Mouse (Mus musculus): Measurements from ENCODE around the gene Pxt1. TPM values are rescaled to one million over a fixed set of nuclear protein-coding genes. Genes with fewer than 3 reads are reported as not detected.

The Pxt1 gene
- polyA plus RNA-seq, 1 experiment = not detected

DNA sequence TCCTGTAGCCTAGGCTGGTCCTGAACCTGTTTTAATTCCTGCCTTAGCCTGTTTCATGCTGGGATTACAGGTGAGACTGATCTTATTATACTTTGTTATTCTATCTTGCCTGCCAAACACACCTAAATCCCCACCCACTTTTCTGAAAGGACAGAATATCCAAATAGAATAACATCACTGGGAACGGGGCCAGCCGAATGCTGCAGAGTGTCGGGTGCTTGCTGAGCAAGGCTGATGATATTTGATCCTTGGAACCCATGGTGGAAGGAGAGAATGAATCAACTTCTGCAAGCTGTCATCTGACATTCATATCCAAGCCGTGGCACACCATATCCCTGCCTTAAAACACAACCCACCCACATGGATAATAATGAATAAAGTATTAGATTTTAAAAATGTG, 5.0 kb upstream of the Pxt1 start:
- Histone ChIP-seq H3K4me3 (ENCODE audit: insufficient read depth, low read length) (no peak overlapping the region), H3K27ac (ENCODE audit: insufficient read depth, low read length) (no peak overlapping the region), H3K4me1 (ENCODE audit: control insufficient read depth, insufficient read depth, low read length) (peaks cover 4% of the 10 kb centered on the region)
- no peak for TF ChIP-seq CTCF (IDR thresholded peaks at IDR 0.05; ENCODE audit: borderline replicate concordance, insufficient read depth, low read length)
- TF ChIP-seq POLR2A (IDR thresholded peaks at IDR 0.05; ENCODE audit: low read depth, low read length) = no peak

DNA sequence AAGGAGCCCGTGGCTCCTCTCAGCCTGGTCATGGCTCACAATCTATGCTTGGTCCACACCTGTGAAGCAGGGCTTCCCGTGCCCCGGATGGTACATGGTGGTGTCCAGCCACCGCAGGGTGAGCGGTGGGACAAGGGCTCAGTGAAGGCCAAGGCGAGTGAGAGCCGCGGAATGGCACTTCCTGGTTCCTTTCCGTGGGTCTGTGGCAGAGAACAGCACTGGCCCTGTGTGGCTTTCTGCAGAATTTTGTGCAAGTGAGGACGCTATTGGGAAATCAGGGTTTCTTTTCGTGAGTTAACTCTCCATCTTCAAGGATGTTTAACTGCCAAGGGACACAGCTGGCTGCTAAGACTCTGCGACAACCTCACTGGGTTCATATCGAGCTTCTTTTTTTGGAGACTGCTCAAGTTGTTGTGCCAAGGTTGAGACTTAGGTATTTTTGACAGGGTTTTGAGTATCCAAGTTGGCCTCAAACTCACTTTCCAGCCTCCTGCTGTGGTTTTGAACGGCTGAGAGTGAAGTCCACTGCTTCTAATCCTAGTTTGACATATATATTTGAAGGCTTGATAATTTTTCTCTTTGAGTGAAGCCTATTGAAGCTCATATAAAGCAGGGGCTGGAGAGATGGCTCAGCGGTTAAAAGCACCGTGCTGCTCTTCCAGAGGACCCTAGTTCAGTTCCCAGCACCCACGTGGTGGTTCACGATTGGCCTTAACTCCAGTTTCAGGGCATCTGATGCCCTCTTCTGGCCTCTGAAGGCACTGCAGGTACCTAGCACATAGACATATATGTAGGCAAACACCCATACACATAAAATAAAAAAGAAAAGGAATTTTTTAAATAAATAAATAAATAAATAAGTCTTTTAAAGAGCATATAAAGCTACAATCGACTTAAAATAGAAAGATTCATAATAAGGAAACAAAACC, 3.6 kb upstream of the Pxt1 start:
- TF ChIP-seq CTCF (IDR thresholded peaks at IDR 0.05; ENCODE audit: borderline replicate concordance, insufficient read depth, low read length) (no peak), POLR2A (IDR thresholded peaks at IDR 0.05; ENCODE audit: low read depth, low read length) (no peak)
- Histone ChIP-seq H3K4me1 (ENCODE audit: control insufficient read depth, insufficient read depth, low read length) (peaks cover 3% of the 10 kb centered on the region), H3K27ac (ENCODE audit: insufficient read depth, low read length) (no peak overlapping the region), H3K4me3 (ENCODE audit: insufficient read depth, low read length) (no peak overlapping the region)

DNA sequence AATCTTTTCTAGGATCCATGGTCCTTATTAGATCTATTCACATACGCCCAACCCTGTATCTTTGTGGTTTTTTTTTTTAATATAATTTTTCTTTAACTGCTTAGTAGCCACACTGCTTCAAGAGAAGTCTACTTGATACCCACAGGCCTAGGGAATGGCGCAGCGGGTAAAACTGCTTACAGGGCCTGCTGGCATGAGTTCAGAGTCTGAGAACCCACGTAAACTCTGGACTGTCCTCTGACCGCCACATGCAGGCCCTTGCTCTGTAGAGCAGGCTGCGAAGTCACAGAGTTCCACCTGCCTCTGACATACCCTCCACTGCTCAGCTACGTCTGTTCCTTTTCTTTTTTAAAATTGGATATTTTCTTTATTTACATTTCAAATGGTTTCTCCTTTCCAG, 841 bp upstream of the Pxt1 start:
- no peak for TF ChIP-seq POLR2A (IDR thresholded peaks at IDR 0.05; ENCODE audit: low read depth, low read length)
- Histone ChIP-seq H3K27ac (ENCODE audit: insufficient read depth, low read length) (no peak overlapping the region), H3K4me1 (ENCODE audit: control insufficient read depth, insufficient read depth, low read length) (peaks cover 3% of the 10 kb centered on the region), H3K4me3 (ENCODE audit: insufficient read depth, low read length) (no peak overlapping the region)

DNA sequence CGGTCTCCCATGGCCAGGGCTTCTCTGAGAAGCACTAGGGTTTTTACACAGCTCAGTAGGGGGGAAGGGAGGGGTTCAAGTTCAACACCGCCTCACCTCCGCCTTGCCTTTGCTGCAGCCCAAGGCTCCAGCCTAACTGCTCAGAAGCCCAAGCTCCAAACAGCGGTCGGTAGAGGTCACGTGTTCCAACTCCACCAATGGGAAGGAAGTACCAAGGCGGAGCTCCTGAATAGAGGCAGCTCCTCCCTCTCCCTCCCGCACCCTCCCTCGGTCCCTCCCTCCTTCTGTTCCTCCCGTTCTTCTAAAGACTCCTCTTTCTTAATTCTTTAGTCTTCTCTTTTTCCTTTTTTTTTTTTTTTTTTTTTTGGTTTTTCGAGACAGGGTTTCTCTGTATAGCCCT, 1.5 kb downstream of the Pxt1 start:
- Histone ChIP-seq H3K27ac (ENCODE audit: insufficient read depth, low read length) (no peak overlapping the region), H3K4me3 (ENCODE audit: insufficient read depth, low read length) (no peak overlapping the region), H3K4me1 (ENCODE audit: control insufficient read depth, insufficient read depth, low read length) (no peaks in the 10 kb centered on the region)
- no peak for TF ChIP-seq CTCF (IDR thresholded peaks at IDR 0.05; ENCODE audit: borderline replicate concordance, insufficient read depth, low read length)
- TF ChIP-seq POLR2A (IDR thresholded peaks at IDR 0.05; ENCODE audit: low read depth, low read length) = no peak

DNA sequence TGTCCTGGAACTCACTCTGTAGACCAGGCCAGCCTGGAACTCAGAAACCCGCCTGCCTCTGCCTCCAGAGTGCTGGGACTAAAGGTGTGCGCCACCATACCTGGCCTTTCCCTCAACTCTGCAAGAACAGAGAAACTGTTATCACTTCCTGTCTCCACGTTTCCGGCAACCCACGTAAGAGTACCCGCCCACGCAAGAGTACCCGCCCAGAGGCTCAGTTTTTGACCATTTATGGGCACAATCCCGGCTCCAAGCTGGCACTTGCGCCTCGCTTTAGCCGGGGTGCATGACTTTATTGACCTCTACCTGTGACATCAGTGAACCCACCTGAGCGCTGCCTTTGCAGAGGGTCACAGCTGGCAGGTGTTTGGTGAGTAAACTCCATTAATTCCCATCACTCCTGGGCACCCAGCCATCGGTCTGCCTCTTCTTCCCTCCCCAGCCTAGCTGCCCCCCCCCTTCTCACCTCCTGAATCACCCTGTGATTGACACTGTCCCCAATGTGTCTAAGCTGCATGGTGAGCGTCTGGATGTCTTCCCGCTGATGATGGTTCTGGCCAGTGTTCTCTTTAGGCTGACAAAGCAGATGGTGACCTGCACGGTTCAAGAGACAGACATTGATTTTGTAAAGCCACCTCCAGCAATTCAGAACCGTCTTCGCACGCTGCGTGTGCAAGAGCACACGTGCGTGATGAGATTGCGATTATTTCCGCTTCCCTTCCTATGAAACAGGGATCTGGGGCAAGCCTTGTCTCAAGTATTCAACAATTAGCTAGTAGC, 2.7 kb downstream of the Pxt1 start:
- Histone ChIP-seq H3K4me3 (ENCODE audit: insufficient read depth, low read length) (no peak overlapping the region), H3K27ac (ENCODE audit: insufficient read depth, low read length) (no peak overlapping the region), H3K4me1 (ENCODE audit: control insufficient read depth, insufficient read depth, low read length) (no peaks in the 10 kb centered on the region)
- TF ChIP-seq CTCF (IDR thresholded peaks at IDR 0.05; ENCODE audit: borderline replicate concordance, insufficient read depth, low read length) = no peak
- no peak for TF ChIP-seq POLR2A (IDR thresholded peaks at IDR 0.05; ENCODE audit: low read depth, low read length)

DNA sequence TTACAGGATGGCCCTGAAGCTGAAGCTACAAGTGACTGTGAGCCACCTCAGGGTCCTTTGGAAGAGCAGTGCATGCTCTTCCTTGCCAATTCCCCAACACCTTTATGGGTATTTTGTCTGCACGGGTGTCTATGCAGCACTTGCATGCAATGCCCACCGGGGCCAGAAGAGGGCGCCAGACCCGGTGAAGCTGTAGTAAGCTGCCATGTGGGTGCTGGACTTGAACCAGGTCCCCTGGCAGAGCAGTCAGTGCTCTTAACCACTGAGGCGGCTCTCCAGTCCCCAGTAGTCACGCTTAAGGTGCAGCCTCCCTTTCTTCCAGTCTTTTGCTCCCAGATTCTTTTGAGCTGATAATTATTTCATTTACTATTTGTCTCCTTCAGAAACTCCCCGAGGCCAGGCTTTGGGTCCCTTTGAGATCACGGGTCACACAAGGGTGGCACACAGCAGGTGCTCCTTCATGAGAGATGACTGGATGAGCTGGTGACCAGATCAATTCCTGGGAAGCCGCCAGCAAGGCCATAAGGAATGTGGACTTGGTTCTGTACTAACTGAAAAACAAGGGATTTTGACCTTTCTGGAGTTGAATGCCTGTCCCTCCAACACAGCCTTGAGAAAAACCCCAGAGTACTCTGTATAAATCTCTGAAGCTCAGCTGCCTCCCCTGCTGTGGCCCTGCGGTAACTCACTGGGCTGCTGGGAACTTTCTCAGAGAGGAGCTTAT, 6.9 kb downstream of the Pxt1 start:
- no peaks in the 10 kb centered on the region for H3K4me1 ChIP-seq (ENCODE audit: control insufficient read depth, insufficient read depth, low read length)

DNA sequence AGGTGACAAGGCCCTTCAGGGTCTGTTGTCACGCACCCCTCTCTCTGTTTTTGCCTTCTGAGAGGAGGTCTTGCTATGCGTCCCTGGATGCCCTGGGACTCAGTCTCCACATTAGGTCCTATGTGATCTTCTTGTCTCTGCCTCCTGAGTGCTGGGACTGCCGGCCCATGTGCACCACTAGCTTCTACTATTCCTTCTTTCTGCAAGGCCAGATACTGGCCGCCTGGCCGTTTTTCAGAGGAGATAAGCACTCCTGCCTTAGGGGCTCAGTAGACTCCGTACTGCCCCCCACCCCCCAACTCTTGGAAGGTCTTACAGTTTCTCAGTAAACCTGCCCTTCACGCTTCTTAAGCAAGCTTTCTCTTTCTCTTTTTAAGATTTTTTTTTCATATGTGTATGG, 7.5 kb downstream of the Pxt1 start:
- TF ChIP-seq POLR2A (IDR thresholded peaks at IDR 0.05; ENCODE audit: low read depth, low read length) (no peak), CTCF (IDR thresholded peaks at IDR 0.05; ENCODE audit: borderline replicate concordance, insufficient read depth, low read length) (no peak)

More for the DNA sequence above, 6.9 kb downstream of the Pxt1 start:
- H3K27ac ChIP-seq (ENCODE audit: insufficient read depth, low read length) = no peak overlapping the region
- no peak overlapping the region for H3K4me3 ChIP-seq (ENCODE audit: insufficient read depth, low read length)
- TF ChIP-seq POLR2A (IDR thresholded peaks at IDR 0.05; ENCODE audit: low read depth, low read length) (no peak), CTCF (IDR thresholded peaks at IDR 0.05; ENCODE audit: borderline replicate concordance, insufficient read depth, low read length) (no peak)

DNA sequence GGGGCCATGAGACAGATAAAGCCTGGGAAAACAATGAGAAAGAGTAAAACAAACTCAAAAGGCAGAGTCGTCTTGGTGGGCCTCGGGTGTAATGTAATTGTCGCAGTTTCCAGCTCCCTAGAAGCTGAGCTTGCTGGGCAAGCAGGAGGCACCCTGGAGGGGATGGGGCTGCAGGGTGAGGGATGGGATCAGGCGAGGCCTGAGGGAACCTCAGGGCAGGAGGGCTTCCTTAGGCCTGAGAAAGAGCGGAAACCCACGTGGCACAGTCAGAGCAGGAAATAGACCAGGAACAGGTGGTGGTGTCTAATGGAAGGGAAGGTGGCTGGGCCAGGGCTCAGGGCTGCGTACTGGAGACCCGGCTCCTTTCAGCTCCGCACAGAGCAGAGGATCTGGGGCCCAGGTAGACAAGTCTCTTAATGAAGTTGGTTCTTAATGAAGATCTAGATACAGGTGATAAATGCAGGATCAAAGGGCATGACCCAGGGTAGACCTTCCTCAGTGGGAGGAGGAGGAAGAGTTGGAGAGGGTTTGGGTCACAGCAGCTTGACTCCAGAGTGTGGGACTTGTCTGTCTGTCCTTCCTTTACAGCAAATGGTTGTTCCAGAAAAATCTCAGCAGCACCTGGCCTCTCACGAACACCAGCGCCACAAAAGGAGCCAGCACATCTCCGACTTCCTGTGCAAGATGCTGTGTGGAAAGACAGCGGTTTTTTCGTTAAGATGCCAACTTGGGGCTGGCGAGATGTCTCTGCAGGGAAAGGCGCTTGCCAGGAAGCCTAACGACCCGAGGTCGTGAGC, 9.3 kb downstream of the Pxt1 start:
- TF ChIP-seq POLR2A (IDR thresholded peaks at IDR 0.05; ENCODE audit: low read depth, low read length) (no peak), CTCF (IDR thresholded peaks at IDR 0.05; ENCODE audit: borderline replicate concordance, insufficient read depth, low read length) (no peak)
- no peak overlapping the region for H3K27ac ChIP-seq (ENCODE audit: insufficient read depth, low read length)
- no peak overlapping the region for H3K4me3 ChIP-seq (ENCODE audit: insufficient read depth, low read length)
- peaks cover 5% of the 10 kb centered on the region; the same call in 1 of the 2 replicates for H3K4me1 ChIP-seq (ENCODE audit: control insufficient read depth, insufficient read depth, low read length)

More for the DNA sequence above, 7.5 kb downstream of the Pxt1 start:
- Histone ChIP-seq H3K4me3 (ENCODE audit: insufficient read depth, low read length) (no peak overlapping the region), H3K4me1 (ENCODE audit: control insufficient read depth, insufficient read depth, low read length) (peaks cover 3% of the 10 kb centered on the region; the same call in 1 of the 2 replicates), H3K27ac (ENCODE audit: insufficient read depth, low read length) (no peak overlapping the region)

DNA sequence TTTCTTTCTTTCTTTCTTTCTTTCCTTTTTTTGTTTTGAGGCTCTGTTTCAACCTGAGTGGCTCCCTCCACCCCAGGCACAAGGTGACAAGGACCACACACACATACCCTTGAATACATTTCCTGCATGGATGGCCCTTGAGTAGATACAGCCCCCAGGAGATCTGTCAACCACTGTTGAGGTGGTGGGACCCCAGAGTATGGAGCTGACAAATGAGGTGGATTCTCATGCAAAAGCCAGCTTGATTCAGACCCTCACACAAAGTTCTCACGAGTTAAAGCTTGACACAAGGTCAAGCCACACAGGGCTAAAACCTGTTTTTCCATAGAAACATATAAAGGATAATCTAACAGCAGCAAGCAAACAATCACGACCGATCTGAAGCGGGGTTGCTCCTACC, 11.4 kb downstream of the Pxt1 start:
- peaks cover 5% of the 10 kb centered on the region; the same call in 1 of the 2 replicates for H3K4me1 ChIP-seq (ENCODE audit: control insufficient read depth, insufficient read depth, low read length)
- no peak overlapping the region for H3K27ac ChIP-seq (ENCODE audit: insufficient read depth, low read length)
- no peak overlapping the region for H3K4me3 ChIP-seq (ENCODE audit: insufficient read depth, low read length)
- TF ChIP-seq POLR2A (IDR thresholded peaks at IDR 0.05; ENCODE audit: low read depth, low read length) = no peak
- TF ChIP-seq CTCF (IDR thresholded peaks at IDR 0.05; ENCODE audit: borderline replicate concordance, insufficient read depth, low read length) = no peak

Data from embryonic fibroblast, embryonic 13.5 days (primary cell).